Mouse (Mus musculus): Measurements from ENCODE around the gene Dusp6. TPM values are rescaled to one million over a fixed set of nuclear protein-coding genes. Genes with fewer than 3 reads are reported as not detected.
"Not testable (repeated sequence)": the region's sequence is repeated elsewhere in the genome, so short reads cannot be mapped to it uniquely, and the experiment has no call there.

Dusp6 gene
- polyA plus RNA-seq (2015; fragmentation: Nextera tagmentation; extraction: Ambion mirVana), result 37.0 and 44.1 TPM in 2 replicates

- H3K4me2 ChIP-seq (ENCODE audit: low read length), result peak within 1 kb of the TSS; percentile 97
- no peaks in the 10 kb centered on the region for H3K9me3 ChIP-seq (ENCODE audit: control insufficient read depth, low read length)
- peaks cover 2% of the 10 kb centered on the region; the same call in 1 of the 2 replicates for H3K27me3 ChIP-seq (replicated peaks; ENCODE audit: control insufficient read depth, insufficient read depth, low read length)
- H3K9ac ChIP-seq (replicated peaks; ENCODE audit: low read depth, low read length), result peak within 1 kb of the TSS; percentile 82
- no peaks in the 10 kb centered on the region for H3K36me3 ChIP-seq (ENCODE audit: control insufficient read depth, insufficient read depth)
- H3K4me3 ChIP-seq (replicated peaks; ENCODE audit: low read length), result peak within 1 kb of the TSS; percentile 70
- peak; percentile 98 for ATAC-seq
- WGBS, result under 1% methylated on average over 29 of the region's 29 CpGs
- peak within 1 kb of the TSS; percentile 91 for H3K27ac ChIP-seq (ENCODE audit: low read length)
- peaks cover 26% of the 10 kb centered on the region for H3K4me1 ChIP-seq (replicated peaks; ENCODE audit: control insufficient read depth, insufficient read depth, low read length)
Measured at GRCm38 (mm10) chr10:99262867-99263379, at the start of gene Dusp6. TSS of gene Dusp6 (plus strand) at chr10:99263231.

GRCm38 (mm10) chr10:99214421-99215299 lies 48.4 kb upstream of the Dusp6 start:
- H3K27ac ChIP-seq (ENCODE audit: low read length), result no peak overlapping the region

GRCm38 (mm10) chr10:99216570-99216969 lies 46.5 kb upstream of the Dusp6 start:
- 83% methylated on average over 15 of the region's 15 CpGs for WGBS
- not testable (repeated sequence) for H3K27ac ChIP-seq (ENCODE audit: low read length); H3K4me1 ChIP-seq (replicated peaks; ENCODE audit: control insufficient read depth, insufficient read depth, low read length); H3K4me3 ChIP-seq (replicated peaks; ENCODE audit: low read length); ATAC-seq; H3K36me3 ChIP-seq (ENCODE audit: control insufficient read depth, insufficient read depth); H3K27me3 ChIP-seq (replicated peaks; ENCODE audit: control insufficient read depth, insufficient read depth, low read length); H3K9ac ChIP-seq (replicated peaks; ENCODE audit: low read depth, low read length); H3K9me3 ChIP-seq (ENCODE audit: control insufficient read depth, low read length); H3K4me2 ChIP-seq (ENCODE audit: low read length)

More at GRCm38 (mm10) chr10:99214421-99215299, 48.4 kb upstream of the Dusp6 start:
- Histone ChIP-seq H3K4me2 (ENCODE audit: low read length) (no peak overlapping the region), H3K4me1 (replicated peaks; ENCODE audit: control insufficient read depth, insufficient read depth, low read length) (no peaks in the 10 kb centered on the region), H3K4me3 (replicated peaks; ENCODE audit: low read length) (no peak overlapping the region), H3K9ac (replicated peaks; ENCODE audit: low read depth, low read length) (no peak overlapping the region), H3K27me3 (replicated peaks; ENCODE audit: control insufficient read depth, insufficient read depth, low read length) (no peaks in the 10 kb centered on the region), H3K36me3 (ENCODE audit: control insufficient read depth, insufficient read depth) (no peaks in the 10 kb centered on the region), H3K9me3 (ENCODE audit: control insufficient read depth, low read length) (no peaks in the 10 kb centered on the region)
- ATAC-seq, result no peak
- WGBS, result 87% methylated on average over 15 of the region's 15 CpGs

- no peaks in the 10 kb centered on the region for H3K36me3 ChIP-seq (ENCODE audit: control insufficient read depth, insufficient read depth)
- H3K4me1 ChIP-seq (replicated peaks; ENCODE audit: control insufficient read depth, insufficient read depth, low read length), result no peaks in the 10 kb centered on the region
- H3K27me3 ChIP-seq (replicated peaks; ENCODE audit: control insufficient read depth, insufficient read depth, low read length), result no peaks in the 10 kb centered on the region
- H3K9ac ChIP-seq (replicated peaks; ENCODE audit: low read depth, low read length), result no peak overlapping the region
- no peak for ATAC-seq
- H3K27ac ChIP-seq (ENCODE audit: low read length), result no peak overlapping the region
- 93% methylated on average over 8 of the region's 8 CpGs for WGBS
- no peaks in the 10 kb centered on the region for H3K9me3 ChIP-seq (ENCODE audit: control insufficient read depth, low read length)
- no peak overlapping the region for H3K4me2 ChIP-seq (ENCODE audit: low read length)
- H3K4me3 ChIP-seq (replicated peaks; ENCODE audit: low read length), result no peak overlapping the region
Measured at GRCm38 (mm10) chr10:99221540-99221939, 41.5 kb upstream of the Dusp6 start.

GRCm38 (mm10) chr10:99222726-99223125 lies 40.3 kb upstream of the Dusp6 start:
- ATAC-seq, result no peak
- Histone ChIP-seq H3K4me1 (replicated peaks; ENCODE audit: control insufficient read depth, insufficient read depth, low read length) (no peaks in the 10 kb centered on the region), H3K36me3 (ENCODE audit: control insufficient read depth, insufficient read depth) (no peaks in the 10 kb centered on the region), H3K27ac (ENCODE audit: low read length) (no peak overlapping the region), H3K4me2 (ENCODE audit: low read length) (no peak overlapping the region), H3K4me3 (replicated peaks; ENCODE audit: low read length) (no peak overlapping the region), H3K9ac (replicated peaks; ENCODE audit: low read depth, low read length) (no peak overlapping the region), H3K9me3 (ENCODE audit: control insufficient read depth, low read length) (no peaks in the 10 kb centered on the region), H3K27me3 (replicated peaks; ENCODE audit: control insufficient read depth, insufficient read depth, low read length) (no peaks in the 10 kb centered on the region)
- 79% methylated on average over 5 of the region's 5 CpGs for whole genome bisulfite sequencing

- WGBS, result 73% methylated on average over 3 of the region's 3 CpGs
- no peaks in the 10 kb centered on the region for H3K27me3 ChIP-seq (replicated peaks; ENCODE audit: control insufficient read depth, insufficient read depth, low read length)
Measured at GRCm38 (mm10) chr10:99224218-99224617, 38.8 kb upstream of the Dusp6 start.

GRCm38 (mm10) chr10:99226782-99227181 lies 36.2 kb upstream of the Dusp6 start:
- H3K9ac ChIP-seq (replicated peaks; ENCODE audit: low read depth, low read length), result no peak overlapping the region
- H3K36me3 ChIP-seq (ENCODE audit: control insufficient read depth, insufficient read depth), result no peaks in the 10 kb centered on the region
- H3K4me3 ChIP-seq (replicated peaks; ENCODE audit: low read length), result no peak overlapping the region
- no peak for ATAC-seq
- no peaks in the 10 kb centered on the region for H3K9me3 ChIP-seq (ENCODE audit: control insufficient read depth, low read length)
- no peak overlapping the region for H3K27ac ChIP-seq (ENCODE audit: low read length)
- no peak overlapping the region for H3K4me2 ChIP-seq (ENCODE audit: low read length)
- 97% methylated on average over 5 of the region's 5 CpGs for WGBS
- 0 out of 2 replicates have a peak, but pooled peaks cover 2% of the 10 kb centered on the region for H3K4me1 ChIP-seq (replicated peaks; ENCODE audit: control insufficient read depth, insufficient read depth, low read length)
- H3K27me3 ChIP-seq (replicated peaks; ENCODE audit: control insufficient read depth, insufficient read depth, low read length), result no peaks in the 10 kb centered on the region

More at GRCm38 (mm10) chr10:99224218-99224617, 38.8 kb upstream of the Dusp6 start:
- H3K9me3 ChIP-seq (ENCODE audit: control insufficient read depth, low read length), result no peaks in the 10 kb centered on the region
- H3K27ac ChIP-seq (ENCODE audit: low read length), result no peak overlapping the region
- no peak overlapping the region for H3K4me2 ChIP-seq (ENCODE audit: low read length)
- no peak overlapping the region for H3K9ac ChIP-seq (replicated peaks; ENCODE audit: low read depth, low read length)
- H3K4me1 ChIP-seq (replicated peaks; ENCODE audit: control insufficient read depth, insufficient read depth, low read length), result 0 out of 2 replicates have a peak, but pooled peaks cover 2% of the 10 kb centered on the region
- H3K4me3 ChIP-seq (replicated peaks; ENCODE audit: low read length), result no peak overlapping the region
- no peak for ATAC-seq
- no peaks in the 10 kb centered on the region for H3K36me3 ChIP-seq (ENCODE audit: control insufficient read depth, insufficient read depth)

GRCm38 (mm10) chr10:99227968-99228864 lies 34.8 kb upstream of the Dusp6 start:
- Histone ChIP-seq H3K9me3 (ENCODE audit: control insufficient read depth, low read length) (no peaks in the 10 kb centered on the region), H3K9ac (replicated peaks; ENCODE audit: low read depth, low read length) (no peak overlapping the region), H3K36me3 (ENCODE audit: control insufficient read depth, insufficient read depth) (no peaks in the 10 kb centered on the region), H3K4me3 (replicated peaks; ENCODE audit: low read length) (no peak overlapping the region), H3K27ac (ENCODE audit: low read length) (no peak overlapping the region), H3K27me3 (replicated peaks; ENCODE audit: control insufficient read depth, insufficient read depth, low read length) (no peaks in the 10 kb centered on the region), H3K4me1 (replicated peaks; ENCODE audit: control insufficient read depth, insufficient read depth, low read length) (0 out of 2 replicates have a peak, but pooled peaks cover 2% of the 10 kb centered on the region), H3K4me2 (ENCODE audit: low read length) (0 out of 2 replicates have a peak overlapping the region, but pooled peaks have one; percentile 8)
- 28% methylated on average over 17 of the region's 17 CpGs for WGBS
- 0 out of 2 replicates have a peak, but pooled peaks have one; percentile 10 for ATAC-seq
